Mouse (Mus musculus): ENCODE measurements around the gene Csk. TPM values are rescaled to one million over a fixed set of nuclear protein-coding genes. Genes with fewer than 3 reads are reported as not detected.

Csk gene
- polyA plus RNA-seq, 1 experiment from 2014 or later = 41.5 TPM

GRCm38 (mm10) chr9:57589224-57590126 is 64.0 kb downstream of the Csk start, which contains the start of gene Ulk3:
Ulk3 (plus strand) TSS chr9:57589452.
- H3K4me3 ChIP-seq = peak within 1 kb of the TSS; percentile 71
- 0 out of 2 replicates have a peak, but pooled peaks cover 7% of the 10 kb centered on the region for H3K27me3 ChIP-seq (ENCODE audit: low read depth, poor library complexity, severe bottlenecking)
- H3K27ac ChIP-seq (replicated peaks) = peak within 1 kb of the TSS; percentile 87
- no peaks in the 10 kb centered on the region for H3K9me3 ChIP-seq (replicated peaks)
- WGBS = under 1% methylated on average over 58 of the region's 58 CpGs
- peak; percentile 78 for DNase-seq (ENCODE audit: low spot score)
- H3K4me1 ChIP-seq = peaks cover 49% of the 10 kb centered on the region
- H3K36me3 ChIP-seq = peaks cover 52% of the 10 kb centered on the region

- H3K9me3 ChIP-seq (replicated peaks) = no peaks in the 10 kb centered on the region
- peaks cover 16% of the 10 kb centered on the region for H3K4me1 ChIP-seq
- H3K27me3 ChIP-seq (ENCODE audit: low read depth, poor library complexity, severe bottlenecking) = no peaks in the 10 kb centered on the region
- 84% methylated on average over 3 of the region's 3 CpGs for WGBS
- peaks cover 77% of the 10 kb centered on the region for H3K36me3 ChIP-seq
- no peak for DNase-seq (ENCODE audit: low spot score)
- H3K4me3 ChIP-seq = no peak overlapping the region
- no peak overlapping the region for H3K27ac ChIP-seq (replicated peaks)
These were observed 68.4 kb downstream of the Csk start for GRCm38 (mm10) chr9:57584991-57585390.

GRCm38 (mm10) chr9:57577144-57577849 is 76.1 kb downstream of the Csk start:
- H3K27ac ChIP-seq (replicated peaks) = no peak overlapping the region
- no peaks in the 10 kb centered on the region for H3K9me3 ChIP-seq (replicated peaks)
- H3K27me3 ChIP-seq (ENCODE audit: low read depth, poor library complexity, severe bottlenecking) = no peaks in the 10 kb centered on the region
- 86% methylated on average over 6 of the region's 6 CpGs for WGBS
- no peak for DNase-seq (ENCODE audit: low spot score)
- H3K36me3 ChIP-seq = peaks cover 71% of the 10 kb centered on the region
- no peaks in the 10 kb centered on the region; the same call in 1 of the 2 replicates for H3K4me1 ChIP-seq
- no peak overlapping the region for H3K4me3 ChIP-seq

Other genes starting within 250 kb of the Csk start
- 25.8 and 26.7 TPM in 2 replicates for gene Ppcdc, start 213.5 kb downstream of the Csk start, polyA plus RNA-seq (2016; fragmentation: Nextera tagmentation; extraction: Ambion mirVana)
- 17.3 and 26.3 TPM in 2 replicates for gene Scamp5, start 185.6 kb downstream of the Csk start, polyA plus RNA-seq (2016; fragmentation: Nextera tagmentation; extraction: Ambion mirVana)
- 2.5 and 9.3 TPM in 2 replicates for gene Rpp25, start 149.6 kb downstream of the Csk start, polyA plus RNA-seq (2016; fragmentation: Nextera tagmentation; extraction: Ambion mirVana)
- gene Cox5a, start 132.4 kb downstream of the Csk start, polyA plus RNA-seq (2016; fragmentation: Nextera tagmentation; extraction: Ambion mirVana) = 705 and 737 TPM in 2 replicates
- gene Fam219b, start 116.1 kb downstream of the Csk start, polyA plus RNA-seq (2016; fragmentation: Nextera tagmentation; extraction: Ambion mirVana) = 16.8 and 19.4 TPM in 2 replicates
- gene Mpi, start 100.9 kb downstream of the Csk start, polyA plus RNA-seq (2016; fragmentation: Nextera tagmentation; extraction: Ambion mirVana) = 64.7 and 74.4 TPM in 2 replicates
- gene Scamp2, start 92.7 kb downstream of the Csk start, polyA plus RNA-seq (2016; fragmentation: Nextera tagmentation; extraction: Ambion mirVana) = 52.4 and 58.9 TPM in 2 replicates
- gene Ulk3, start 64.2 kb downstream of the Csk start, polyA plus RNA-seq (2016; fragmentation: Nextera tagmentation; extraction: Ambion mirVana) = 14.5 and 18.8 TPM in 2 replicates
- 2.5 and 3.1 TPM in 2 replicates for gene Cplx3, start 47.4 kb downstream of the Csk start, polyA plus RNA-seq (2016; fragmentation: Nextera tagmentation; extraction: Ambion mirVana)
- 0.10 TPM in 1 of 2 replicates, not detected in the other for gene Lman1l, start 32.9 kb downstream of the Csk start, polyA plus RNA-seq (2016; fragmentation: Nextera tagmentation; extraction: Ambion mirVana)
- not detected in 2 replicates for gene Cyp1a2, start 30.1 kb upstream of the Csk start, polyA plus RNA-seq (2016; fragmentation: Nextera tagmentation; extraction: Ambion mirVana)
- 0.04 TPM in 1 of 2 replicates, not detected in the other for gene Cyp1a1, start 34.3 kb upstream of the Csk start, polyA plus RNA-seq (2016; fragmentation: Nextera tagmentation; extraction: Ambion mirVana)
- gene Edc3, start 54.9 kb upstream of the Csk start, polyA plus RNA-seq (2016; fragmentation: Nextera tagmentation; extraction: Ambion mirVana) = 42.8 and 46.6 TPM in 2 replicates
- 100 and 106 TPM in 2 replicates for gene Clk3, start 112.2 kb upstream of the Csk start, polyA plus RNA-seq (2016; fragmentation: Nextera tagmentation; extraction: Ambion mirVana)
- gene Arid3b, start 183.2 kb upstream of the Csk start, polyA plus RNA-seq (2016; fragmentation: Nextera tagmentation; extraction: Ambion mirVana) = 40.2 and 41.0 TPM in 2 replicates